Mouse (Mus musculus): Measurements from ENCODE around the gene Phactr1. TPM values are rescaled to one million over a fixed set of nuclear protein-coding genes. Genes with fewer than 3 reads are reported as not detected.

Phactr1 gene
- polyA plus RNA-seq, 1 experiment from 2014 or later, result 32.4 TPM

DNA sequence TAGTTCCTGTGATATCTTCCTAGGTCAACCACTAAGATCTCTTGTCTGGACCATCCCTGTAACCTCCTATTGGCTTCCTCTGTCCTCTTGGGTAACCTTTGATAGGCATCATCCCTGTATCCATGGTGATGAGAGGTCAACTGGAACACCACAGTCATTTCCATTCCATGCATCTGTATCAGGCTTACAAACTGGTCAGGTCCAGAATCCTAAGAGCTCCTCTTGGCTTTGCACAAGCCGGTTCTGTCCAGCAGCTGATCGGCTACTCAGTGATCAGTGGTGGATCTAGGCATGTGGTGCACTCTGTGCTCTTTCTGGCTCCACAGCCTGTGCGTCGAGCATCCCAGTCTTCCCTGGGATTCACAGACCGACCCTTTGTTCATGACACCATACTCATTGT is 309.1 kb downstream of the Phactr1 start:
- Histone ChIP-seq H3K4me3 (replicated peaks; ENCODE audit: low read depth, low read length) (no peak overlapping the region), H3K9ac (ENCODE audit: low read depth, low read length) (no peak overlapping the region), H3K27me3 (ENCODE audit: insufficient read depth, low read length) (no peaks in the 10 kb centered on the region), H3K4me1 (replicated peaks; ENCODE audit: insufficient read depth, low read length) (no peaks in the 10 kb centered on the region), H3K36me3 (ENCODE audit: insufficient read depth, low read length) (no peaks in the 10 kb centered on the region), H3K27ac (no peak overlapping the region), H3K9me3 (replicated peaks; ENCODE audit: low read length) (no peaks in the 10 kb centered on the region), H3K4me2 (ENCODE audit: low read length) (no peak overlapping the region)
- DNase-seq (ENCODE audit: low spot score) (no peak), ATAC-seq (replicated peaks; ENCODE audit: low FRiP score, low read depth) (peak; percentile 49; the same call in 1 of the 2 replicates)
- no peak for TF ChIP-seq CTCF (IDR thresholded peaks at IDR 0.05; ENCODE audit: low read depth)
- 91% methylated on average over 5 of the region's 5 CpGs for WGBS

DNA sequence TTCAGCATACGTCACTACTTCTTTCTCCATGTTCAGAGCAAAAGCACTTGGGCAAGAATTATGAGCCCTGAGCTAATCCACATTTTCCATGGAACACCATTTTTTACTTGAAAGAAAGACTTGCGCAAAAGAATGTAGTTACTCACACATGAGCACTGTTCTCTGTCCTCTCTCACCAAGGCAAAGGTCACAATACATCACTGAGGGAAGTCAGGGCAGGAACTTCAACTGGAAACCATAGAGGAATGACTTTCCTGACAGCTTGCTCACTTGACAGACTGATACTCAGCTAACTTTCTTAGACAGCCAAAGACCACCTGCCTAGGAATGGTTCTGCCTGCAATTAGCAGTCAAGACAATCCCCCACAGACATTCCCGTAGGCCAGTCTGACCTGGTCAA is 309.6 kb downstream of the Phactr1 start:
- H3K27ac ChIP-seq, result no peak overlapping the region; the same call in 1 of the 2 replicates
- no peak for TF ChIP-seq CTCF (IDR thresholded peaks at IDR 0.05; ENCODE audit: low read depth)

DNA sequence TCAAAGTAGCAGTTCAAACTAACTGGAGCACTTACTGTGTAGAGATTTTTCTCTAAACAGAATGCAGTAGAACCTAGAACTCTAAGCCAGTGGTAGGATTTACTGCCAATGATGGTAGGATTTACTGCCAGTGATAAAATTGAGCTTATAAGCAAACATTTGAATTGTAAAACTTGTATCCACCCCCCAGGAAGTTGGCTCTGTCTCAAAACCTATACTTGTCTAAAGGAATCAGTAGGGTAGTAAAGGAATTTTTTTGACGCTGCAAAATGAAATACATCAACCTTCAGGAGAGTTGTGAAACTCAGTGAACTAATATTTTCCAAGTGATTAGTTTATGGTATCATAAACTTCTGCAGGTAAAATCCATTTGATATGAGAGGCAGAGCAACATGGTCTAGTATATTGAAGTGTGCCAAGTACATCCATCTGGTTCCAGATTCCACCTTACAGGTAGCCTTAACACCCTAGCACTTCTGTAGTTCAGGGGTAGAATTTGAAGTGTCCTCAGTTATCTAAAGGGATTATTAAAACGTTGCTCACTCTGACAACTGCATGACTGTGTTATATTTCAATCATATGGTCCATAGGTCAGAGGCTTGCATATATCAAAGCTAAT is 310.2 kb downstream of the Phactr1 start:
- WGBS, result 50% methylated on average over 2 of the region's 2 CpGs
- H3K4me2 ChIP-seq (ENCODE audit: low read length), result no peak overlapping the region
- no peak overlapping the region; the same call in 1 of the 2 replicates for H3K27ac ChIP-seq
- no peaks in the 10 kb centered on the region for H3K36me3 ChIP-seq (ENCODE audit: insufficient read depth, low read length)
- ATAC-seq (replicated peaks; ENCODE audit: low FRiP score, low read depth), result no peak
- TF ChIP-seq CTCF (IDR thresholded peaks at IDR 0.05; ENCODE audit: low read depth), result no peak
- no peaks in the 10 kb centered on the region for H3K27me3 ChIP-seq (ENCODE audit: insufficient read depth, low read length)
- no peaks in the 10 kb centered on the region for H3K9me3 ChIP-seq (replicated peaks; ENCODE audit: low read length)
- no peak overlapping the region for H3K9ac ChIP-seq (ENCODE audit: low read depth, low read length)
- no peak for DNase-seq (ENCODE audit: low spot score)
- H3K4me1 ChIP-seq (replicated peaks; ENCODE audit: insufficient read depth, low read length), result no peaks in the 10 kb centered on the region
- no peak overlapping the region for H3K4me3 ChIP-seq (replicated peaks; ENCODE audit: low read depth, low read length)

More for the DNA sequence above, 309.6 kb downstream of the Phactr1 start:
- Histone ChIP-seq H3K36me3 (ENCODE audit: insufficient read depth, low read length) (no peaks in the 10 kb centered on the region), H3K27me3 (ENCODE audit: insufficient read depth, low read length) (no peaks in the 10 kb centered on the region), H3K9me3 (replicated peaks; ENCODE audit: low read length) (no peaks in the 10 kb centered on the region), H3K4me2 (ENCODE audit: low read length) (no peak overlapping the region), H3K9ac (ENCODE audit: low read depth, low read length) (no peak overlapping the region), H3K4me1 (replicated peaks; ENCODE audit: insufficient read depth, low read length) (no peaks in the 10 kb centered on the region), H3K4me3 (replicated peaks; ENCODE audit: low read depth, low read length) (no peak overlapping the region)
- WGBS, result 80% methylated on average over 3 of the region's 3 CpGs
- ATAC-seq (replicated peaks; ENCODE audit: low FRiP score, low read depth) (no peak), DNase-seq (ENCODE audit: low spot score) (no peak)

DNA sequence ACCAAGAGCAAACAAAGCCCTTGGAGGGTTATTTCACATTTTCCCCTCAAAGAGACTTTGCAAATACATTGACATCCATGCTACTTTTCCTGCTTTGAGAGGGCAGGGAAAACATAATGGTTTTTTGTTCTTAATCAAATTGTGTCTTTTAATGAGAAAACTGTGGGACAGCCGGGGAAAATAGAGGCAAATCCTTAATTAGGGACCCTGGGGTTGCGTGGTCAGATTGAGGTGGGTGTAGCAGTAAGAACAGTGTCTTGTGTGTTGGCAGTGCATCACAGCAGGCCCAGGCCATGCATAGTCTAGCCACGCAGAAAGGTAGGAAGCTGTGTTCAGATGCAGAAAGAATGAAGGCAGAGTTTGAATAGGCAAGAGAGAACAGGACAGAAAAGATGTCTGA is 310.7 kb downstream of the Phactr1 start:
- Histone ChIP-seq H3K4me2 (ENCODE audit: low read length) (no peak overlapping the region), H3K27me3 (ENCODE audit: insufficient read depth, low read length) (no peaks in the 10 kb centered on the region), H3K4me1 (replicated peaks; ENCODE audit: insufficient read depth, low read length) (no peaks in the 10 kb centered on the region), H3K36me3 (ENCODE audit: insufficient read depth, low read length) (no peaks in the 10 kb centered on the region), H3K4me3 (replicated peaks; ENCODE audit: low read depth, low read length) (no peak overlapping the region), H3K9ac (ENCODE audit: low read depth, low read length) (no peak overlapping the region), H3K9me3 (replicated peaks; ENCODE audit: low read length) (no peaks in the 10 kb centered on the region), H3K27ac (no peak overlapping the region)
- ATAC-seq (replicated peaks; ENCODE audit: low FRiP score, low read depth), result no peak
- no peak for TF ChIP-seq CTCF (IDR thresholded peaks at IDR 0.05; ENCODE audit: low read depth)
- no peak for DNase-seq (ENCODE audit: low spot score)
- 85% methylated on average over 3 of the region's 3 CpGs for WGBS

DNA sequence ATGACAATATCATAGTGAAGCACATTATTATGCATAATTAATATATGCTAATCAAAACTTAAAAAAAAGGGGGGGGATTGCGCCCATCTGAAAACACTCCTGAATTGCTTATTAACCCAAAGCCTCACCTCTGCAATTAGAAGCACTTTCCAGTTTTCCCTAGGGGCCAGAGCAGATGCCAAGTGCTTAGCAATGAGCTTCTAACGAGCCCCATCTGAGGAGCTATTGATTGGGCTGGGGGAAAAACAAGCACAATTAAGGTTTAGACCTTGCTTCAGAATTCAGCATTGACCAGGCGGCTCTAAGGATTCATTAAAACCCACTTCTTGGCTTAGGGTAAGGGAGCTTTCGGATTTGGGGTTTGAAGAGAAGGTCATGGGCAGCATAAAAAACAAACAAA is 311.9 kb downstream of the Phactr1 start:
- Histone ChIP-seq H3K27me3 (ENCODE audit: insufficient read depth, low read length) (no peaks in the 10 kb centered on the region), H3K9me3 (replicated peaks; ENCODE audit: low read length) (no peaks in the 10 kb centered on the region), H3K4me3 (replicated peaks; ENCODE audit: low read depth, low read length) (no peak overlapping the region), H3K9ac (ENCODE audit: low read depth, low read length) (no peak overlapping the region), H3K27ac (no peak overlapping the region), H3K4me2 (ENCODE audit: low read length) (no peak overlapping the region), H3K36me3 (ENCODE audit: insufficient read depth, low read length) (no peaks in the 10 kb centered on the region), H3K4me1 (replicated peaks; ENCODE audit: insufficient read depth, low read length) (no peaks in the 10 kb centered on the region)
- 78% methylated on average over 4 of the region's 4 CpGs for WGBS
- TF ChIP-seq CTCF (IDR thresholded peaks at IDR 0.05; ENCODE audit: low read depth), result no peak
- no peak for ATAC-seq (replicated peaks; ENCODE audit: low FRiP score, low read depth)
- DNase-seq (ENCODE audit: low spot score), result no peak

DNA sequence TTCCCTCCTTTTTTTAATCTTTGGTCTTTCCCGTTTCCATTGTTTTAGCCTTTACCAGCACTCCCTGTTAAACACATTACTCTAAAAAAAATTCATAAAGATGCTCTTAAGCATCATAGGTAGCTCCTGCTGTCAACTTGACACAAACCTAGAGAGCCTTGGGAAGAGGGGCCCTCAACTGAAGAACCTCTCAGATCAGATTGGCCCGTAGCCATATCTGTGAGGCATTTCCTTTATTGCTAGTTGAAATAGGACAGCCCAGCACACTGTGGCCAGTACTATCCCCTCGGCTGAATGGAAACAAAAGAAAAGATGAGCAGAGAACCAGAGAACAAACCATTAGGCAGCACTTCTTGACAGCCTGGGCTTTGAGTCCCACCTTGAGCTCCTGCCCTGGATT is 313.9 kb downstream of the Phactr1 start:
- H3K27me3 ChIP-seq (ENCODE audit: insufficient read depth, low read length), result no peaks in the 10 kb centered on the region
- H3K27ac ChIP-seq, result no peak overlapping the region
- TF ChIP-seq CTCF (IDR thresholded peaks at IDR 0.05; ENCODE audit: low read depth), result no peak
- WGBS, result 76% methylated on average over 3 of the region's 3 CpGs
- no peak for ATAC-seq (replicated peaks; ENCODE audit: low FRiP score, low read depth)
- no peaks in the 10 kb centered on the region for H3K36me3 ChIP-seq (ENCODE audit: insufficient read depth, low read length)
- no peak for DNase-seq (ENCODE audit: low spot score)
- no peak overlapping the region for H3K9ac ChIP-seq (ENCODE audit: low read depth, low read length)
- H3K4me1 ChIP-seq (replicated peaks; ENCODE audit: insufficient read depth, low read length), result no peaks in the 10 kb centered on the region
- H3K9me3 ChIP-seq (replicated peaks; ENCODE audit: low read length), result no peaks in the 10 kb centered on the region
- H3K4me3 ChIP-seq (replicated peaks; ENCODE audit: low read depth, low read length), result no peak overlapping the region
- no peak overlapping the region for H3K4me2 ChIP-seq (ENCODE audit: low read length)

DNA sequence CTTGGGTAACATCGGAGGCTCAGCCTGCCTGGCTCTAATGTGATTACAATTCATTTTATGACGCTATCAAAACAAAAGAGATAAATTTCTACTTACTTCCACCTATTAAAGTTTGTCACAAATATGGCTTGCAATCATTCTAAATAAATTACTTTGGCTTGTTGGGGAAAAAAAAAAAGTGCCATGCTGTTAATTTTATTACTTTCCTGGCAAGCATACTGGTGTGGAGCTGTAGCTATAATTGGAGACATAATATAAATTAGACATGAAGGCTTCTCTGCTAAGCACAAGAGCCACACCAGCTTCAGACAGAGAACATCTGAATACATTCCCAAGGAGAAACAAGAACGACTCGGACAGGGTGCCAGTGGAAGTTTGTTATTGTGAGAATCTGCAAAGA is 315.8 kb downstream of the Phactr1 start:
- Histone ChIP-seq H3K27ac (no peak overlapping the region), H3K4me3 (replicated peaks; ENCODE audit: low read depth, low read length) (no peak overlapping the region), H3K9ac (ENCODE audit: low read depth, low read length) (no peak overlapping the region), H3K9me3 (replicated peaks; ENCODE audit: low read length) (no peaks in the 10 kb centered on the region), H3K27me3 (ENCODE audit: insufficient read depth, low read length) (no peaks in the 10 kb centered on the region), H3K4me2 (ENCODE audit: low read length) (no peak overlapping the region), H3K36me3 (ENCODE audit: insufficient read depth, low read length) (no peaks in the 10 kb centered on the region), H3K4me1 (replicated peaks; ENCODE audit: insufficient read depth, low read length) (no peaks in the 10 kb centered on the region)
- no peak for TF ChIP-seq CTCF (IDR thresholded peaks at IDR 0.05; ENCODE audit: low read depth)
- ATAC-seq (replicated peaks; ENCODE audit: low FRiP score, low read depth), result no peak
- WGBS, result 29% methylated on average over 4 of the region's 4 CpGs
- peak; percentile 75 for DNase-seq (ENCODE audit: low spot score)

All from kidney, postnatal 0 days (tissue).